Mouse (Mus musculus) granulocyte monocyte progenitor cell, adult 5-6 weeks (primary cell): ENCODE results near the gene Chd1. TPM values are rescaled to one million over a fixed set of nuclear protein-coding genes. Genes with fewer than 3 reads are reported as not detected.
"Not testable (repeated sequence)": the region's sequence is repeated elsewhere in the genome, so short reads cannot be mapped to it uniquely, and the experiment has no call there.

ENCODE experiments used
- ATAC-seq: replicated peaks from 2 replicates; pipeline ENCODE4 v1.8.0; 2016; ENCODE audit warnings: mild to moderate bottlenecking, moderate TSS enrichment, inconsistent platforms; ENCODE audit not compliant: poor library complexity, severe bottlenecking
- total RNA-seq, 2 experiments: library from RNA; stranded (forward) in 1 of 2; stranded (reverse) in 1 of 2; fragments of 200-712, 200-1000 nt in 1 of 2; fragments of >200 nt in 1 of 2; fragmentation: Nextera tagmentation in 1 of 2; gene quantifications; 2 replicates each; pipeline ENCODE4 v1.2.3; 2014 to 2017

The Chd1 gene
- total RNA-seq, 2 experiments from 2014 or later: 34.8 to 55.8 TPM

GRCm38 (mm10) chr17:15723866-15724475 is 19.2 kb downstream of the Chd1 start:
- peak; percentile 59; the same call in 1 of the 2 replicates for ATAC-seq

GRCm38 (mm10) chr17:15731706-15732105 is 26.9 kb downstream of the Chd1 start:
- ATAC-seq: no peak

- ATAC-seq: no peak
Observed at GRCm38 (mm10) chr17:15737346-15737917, 32.7 kb downstream of the Chd1 start.

- ATAC-seq: no peak; the same call in 1 of the 2 replicates
Observed at GRCm38 (mm10) chr17:15741836-15742235, 37.1 kb downstream of the Chd1 start.

GRCm38 (mm10) chr17:15742953-15743352 is 38.2 kb downstream of the Chd1 start:
- ATAC-seq: no peak

DNA sequence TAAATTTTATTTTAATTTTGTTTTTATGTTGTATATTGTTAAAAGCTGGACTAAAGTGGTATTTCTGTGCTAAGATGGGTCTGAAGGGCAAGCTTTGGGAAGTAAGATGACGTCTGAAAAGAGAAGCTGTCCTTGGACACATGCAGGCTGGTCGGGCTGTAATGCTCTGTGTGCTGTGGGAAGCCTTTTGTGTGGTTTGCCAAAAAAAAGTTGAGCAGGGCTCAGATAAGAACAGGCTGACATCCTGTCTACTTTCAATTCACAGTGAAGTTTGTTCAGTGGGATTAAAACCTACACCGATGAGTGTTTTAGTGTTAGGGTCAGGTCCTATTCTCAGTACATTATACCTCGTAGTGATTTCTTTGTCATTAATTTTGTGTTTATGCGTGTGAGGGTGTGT is 38.6 kb downstream of the Chd1 start:
- ATAC-seq: no peak

DNA sequence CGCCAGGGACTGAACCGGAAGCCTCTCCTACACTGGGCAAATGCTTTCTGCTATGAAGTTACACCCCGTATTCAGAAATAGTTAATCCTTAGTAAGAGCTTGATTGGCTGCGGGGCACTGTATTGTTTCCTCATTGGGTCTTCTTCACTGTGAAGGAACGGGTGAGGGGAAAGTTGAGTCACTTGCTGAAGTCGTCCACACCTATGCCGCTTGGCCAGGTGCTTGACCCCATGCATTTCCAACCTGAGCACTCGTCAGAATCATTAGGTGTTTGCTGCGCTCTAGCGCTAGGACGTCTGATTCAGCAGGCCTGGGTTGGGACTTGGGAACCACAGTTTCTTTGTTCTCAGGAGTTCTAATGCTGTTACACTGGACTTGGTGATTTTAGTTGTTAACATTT is 41.9 kb downstream of the Chd1 start:
- ATAC-seq: no peak

GRCm38 (mm10) chr17:15748022-15748421 is 43.3 kb downstream of the Chd1 start:
- ATAC-seq: no peak

- not testable (repeated sequence) for ATAC-seq
Observed at GRCm38 (mm10) chr17:15751264-15751663, 46.5 kb downstream of the Chd1 start.

DNA sequence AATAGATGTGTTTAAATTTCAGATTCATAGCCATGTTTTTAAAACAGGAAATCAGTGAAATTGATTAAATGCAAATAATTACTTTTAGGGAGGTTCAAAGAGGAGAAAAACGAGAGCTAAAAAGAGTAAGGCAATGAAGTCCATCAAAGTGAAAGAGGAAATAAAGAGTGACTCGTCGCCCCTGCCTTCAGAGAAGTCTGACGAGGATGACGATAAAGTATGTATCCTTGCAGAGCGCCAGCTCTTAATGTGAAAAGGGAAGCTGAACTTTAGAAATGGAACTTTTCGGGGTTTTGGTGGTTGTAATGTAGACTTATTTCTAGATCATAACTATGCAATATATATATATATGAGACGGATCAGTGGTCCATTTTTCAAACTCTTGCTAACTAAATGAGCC is 56.4 kb downstream of the Chd1 start:
- peak; percentile 98 for ATAC-seq

GRCm38 (mm10) chr17:15769081-15769724 is 64.4 kb downstream of the Chd1 start:
- no peak for ATAC-seq

DNA sequence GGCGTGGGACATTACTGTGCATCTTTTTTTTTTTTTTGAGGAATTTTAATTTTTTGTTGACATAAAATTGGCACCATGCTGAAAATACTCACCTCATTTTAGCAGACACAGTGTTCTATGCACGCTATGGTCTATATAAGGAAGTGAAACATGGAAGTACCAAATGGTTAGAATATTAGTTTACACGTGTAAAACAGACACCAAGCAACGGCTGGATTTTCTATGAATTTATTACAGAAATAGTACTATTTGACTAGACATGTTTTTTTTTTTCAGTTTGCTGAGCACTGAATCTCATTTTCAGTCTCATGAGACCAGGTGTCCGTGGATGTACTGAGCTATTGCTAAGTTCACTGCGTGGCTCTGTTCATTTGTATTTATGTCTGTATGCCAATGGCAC is 69.2 kb downstream of the Chd1 start:
- ATAC-seq: peak; percentile 69

DNA sequence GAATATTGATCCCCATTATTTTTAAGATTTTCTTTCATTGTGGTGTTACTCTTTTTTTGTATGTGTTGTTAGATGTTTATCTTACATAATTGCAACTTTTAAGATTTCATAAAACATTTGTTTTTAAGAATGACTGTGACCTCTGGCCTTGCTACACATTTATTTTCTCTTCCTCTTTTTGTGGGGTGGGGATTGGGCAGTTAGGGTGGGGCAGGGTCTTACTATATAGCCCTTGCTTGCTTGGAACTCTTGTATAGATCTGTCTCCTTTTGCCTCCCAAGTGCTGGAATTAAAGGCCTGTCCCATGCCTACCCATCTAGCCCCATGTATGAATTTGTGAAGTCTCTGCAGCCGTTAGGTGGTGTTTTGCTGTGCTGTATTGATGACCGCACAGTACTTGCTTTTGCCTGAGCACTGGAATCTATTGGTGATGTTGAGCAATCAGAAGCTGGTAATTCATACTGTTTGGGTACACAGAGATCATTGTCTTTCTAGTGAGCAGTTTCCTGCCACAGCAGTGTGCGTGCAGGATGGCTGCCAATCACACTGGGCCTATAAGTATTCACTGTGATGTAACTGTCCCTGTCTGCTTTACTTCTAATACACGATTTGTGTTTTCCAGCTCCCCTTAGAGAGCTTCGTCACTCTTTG is 69.9 kb downstream of the Chd1 start:
- ATAC-seq: peak; percentile 91

DNA sequence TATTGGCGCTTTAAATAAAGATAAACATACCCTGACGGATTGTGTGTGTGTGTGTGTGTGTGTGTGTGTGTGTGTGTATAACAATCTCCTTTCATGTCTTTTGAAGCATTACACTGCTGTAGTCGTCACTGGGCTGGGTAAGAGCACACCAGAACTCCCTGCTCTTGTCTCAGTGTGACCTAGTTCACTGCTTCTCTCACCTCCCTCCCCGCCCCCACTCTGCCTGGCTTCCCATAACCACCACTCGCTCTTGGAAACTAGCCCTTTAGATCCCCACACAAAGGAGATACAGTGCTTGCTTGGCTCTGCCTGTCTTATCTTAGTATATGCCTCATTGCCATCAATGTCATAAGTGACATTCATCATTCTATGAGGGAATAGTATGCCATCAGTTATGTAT is 71.6 kb downstream of the Chd1 start:
- no peak for ATAC-seq

DNA sequence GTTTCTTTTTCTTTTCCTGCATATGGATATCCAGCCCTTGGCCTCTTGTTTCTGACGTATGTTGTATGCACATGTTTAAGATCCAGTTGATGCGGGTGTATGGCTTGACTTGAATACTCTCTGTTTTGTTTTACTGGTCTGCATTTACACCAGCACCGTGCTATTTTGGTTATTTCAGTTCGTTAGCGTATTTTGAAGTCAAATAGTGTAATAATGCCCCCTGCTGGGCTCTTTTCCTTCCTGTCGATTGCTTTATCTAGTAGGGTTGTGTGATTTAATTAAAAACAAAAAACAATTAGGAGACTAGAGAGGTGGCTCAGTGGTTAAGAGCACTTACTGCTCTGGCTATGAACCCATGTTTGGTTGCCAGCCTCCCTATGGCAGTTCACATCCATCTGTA is 73.2 kb downstream of the Chd1 start:
- ATAC-seq: no peak

GRCm38 (mm10) chr17:15787036-15787435 is 82.3 kb downstream of the Chd1 start:
- peak; percentile 50; the same call in 1 of the 2 replicates for ATAC-seq

GRCm38 (mm10) chr17:15790716-15791115 is 85.9 kb downstream of the Chd1 start:
- no peak for ATAC-seq

- ATAC-seq: no peak
Observed at GRCm38 (mm10) chr17:15799195-15799793, 94.5 kb downstream of the Chd1 start.

DNA sequence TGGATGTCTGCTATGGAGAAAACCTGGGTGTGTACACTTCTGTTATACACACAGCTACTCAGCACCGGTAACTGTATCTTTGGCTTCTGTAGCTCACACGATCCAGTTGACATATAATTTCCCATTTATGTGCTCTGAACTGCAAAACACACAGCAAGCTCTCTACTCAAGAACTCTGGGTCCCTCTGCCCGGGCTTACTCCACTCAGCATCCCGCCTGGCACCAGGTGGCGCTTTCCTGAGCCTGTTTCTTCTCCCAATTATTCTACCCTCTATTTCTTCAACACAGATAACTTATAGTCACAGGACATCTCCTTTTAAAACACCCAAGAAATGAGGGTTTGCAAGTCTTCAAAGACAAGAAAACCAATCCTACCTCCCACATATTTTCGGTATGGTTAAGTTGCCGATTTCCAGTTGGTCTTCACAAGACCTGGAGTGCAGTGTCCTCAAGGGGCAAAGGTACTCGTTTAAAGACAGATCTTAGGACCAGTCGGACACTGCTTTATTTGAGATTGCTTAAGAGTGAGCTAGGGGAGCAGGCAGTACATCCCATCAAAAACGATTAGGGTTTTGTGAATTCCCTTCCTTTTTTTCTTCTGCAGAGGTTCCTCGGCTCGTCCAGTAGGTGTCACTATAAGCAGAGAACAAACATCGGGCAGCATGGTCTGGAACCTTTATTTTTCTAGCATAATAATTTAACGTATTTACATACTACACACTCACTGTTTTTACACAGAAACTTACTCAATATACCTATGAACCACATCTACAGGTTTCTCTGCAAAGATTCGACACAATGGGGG is 99.4 kb downstream of the Chd1 start:
- peak; percentile 87 for ATAC-seq
